In the genomic region with DNA sequence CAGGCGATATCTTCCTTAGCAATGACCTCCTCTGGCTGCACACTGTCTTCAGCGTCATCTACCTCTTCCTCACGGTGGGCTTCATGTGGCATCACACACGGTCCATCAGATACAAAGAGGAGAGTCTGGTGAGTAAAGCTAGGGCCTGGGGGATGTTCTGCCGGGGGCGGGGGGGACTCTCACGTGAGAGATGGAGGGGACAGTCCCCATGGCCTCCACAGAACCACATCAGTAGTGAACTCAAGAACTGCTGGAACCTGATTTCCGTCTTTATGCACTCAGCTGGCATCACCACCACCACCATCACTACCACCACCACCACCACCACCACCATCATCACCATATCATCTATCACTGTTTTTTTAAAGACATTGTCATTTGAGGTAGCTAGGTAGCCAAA, we compare ENCODE assay signal across 20 mouse cellular contexts. TPM values are rescaled to one million over a fixed set of nuclear protein-coding genes. Genes with fewer than 3 reads are reported as not detected.
DNase-seq lines count a peak whose midpoint lies in the region; ATAC-seq and TF ChIP-seq lines count a peak whose summit lies in the region.
"Had no signal": no experiment of that assay in that cellular context is flagged by ENCODE, and none has a peak within 500 bp of the region (broad histone marks: within the 10 kb centered on the region; RNA-seq: fewer than 3 reads in every experiment).

No protein-coding gene starts in this region.

- H3K79me2 ChIP-seq in CH12.LX (replicated peaks; ENCODE audit: control insufficient read depth, extremely low read depth, insufficient read depth, poor library complexity, severe bottlenecking) = no peaks in the 10 kb centered on the region

- ATAC-seq in liver, embryonic 13.5 days (ENCODE audit: low read depth) = no peak
- ATAC-seq in liver, embryonic 12.5 days = no peak
- no peak for ATAC-seq in megakaryocyte progenitor cell, adult 5-6 weeks (replicated peaks; ENCODE audit: poor library complexity)
- ATAC-seq: activated CD4-positive, CD25-positive, alpha-beta regulatory T cell, adult 4 months; forebrain, embryonic 14.5 days; forebrain, postnatal 0 days; hindbrain, postnatal 0 days had no signal

- no peak overlapping the region for H3K4me2 ChIP-seq in liver, embryonic 13.5 days
- H3K4me2 ChIP-seq in liver, embryonic 12.5 days = no peak overlapping the region
- H3K4me2 ChIP-seq in CH12.LX (ENCODE audit: insufficient read depth, low read depth, poor library complexity, severe bottlenecking) = no peak overlapping the region
- H3K4me2 ChIP-seq: embryonic facial prominence, embryonic 12.5 days; embryonic facial prominence, embryonic 15.5 days; heart, embryonic 11.5 days; heart, embryonic 15.5 days; hindbrain, embryonic 14.5 days had no signal

- peak overlapping the region; percentile 6; the same call in 1 of the 2 replicates for H3K27ac ChIP-seq in liver, embryonic 13.5 days
- no peak overlapping the region for H3K27ac ChIP-seq in liver, embryonic 12.5 days
- H3K27ac ChIP-seq in CH12.LX (ENCODE audit: insufficient read depth, low read depth) = no peak overlapping the region
- H3K27ac ChIP-seq: embryonic facial prominence, embryonic 12.5 days; embryonic facial prominence, embryonic 15.5 days; gastrocnemius, adult 2 months; heart, embryonic 15.5 days; hindbrain, embryonic 14.5 days; hindbrain, postnatal 0 days had no signal

- 76% methylated on average over 8 of the region's 8 CpGs for WGBS in liver, embryonic 13.5 days (ENCODE audit: insufficient replicate concordance)
- WGBS in liver, embryonic 12.5 days (ENCODE audit: insufficient replicate concordance) = 80% methylated on average over 8 of the region's 8 CpGs

- peaks cover 38% of the 10 kb centered on the region for H3K36me3 ChIP-seq in liver, embryonic 13.5 days
- peaks cover 48% of the 10 kb centered on the region for H3K36me3 ChIP-seq in liver, embryonic 12.5 days
- H3K36me3 ChIP-seq in CH12.LX (replicated peaks in 1 of 2; ENCODE audit: control insufficient read depth in 1 of 2, insufficient read depth in 1 of 2, low read length in 1 of 2) = peaks cover 0 to 42% of the 10 kb centered on the region in 2 experiments

- no peak overlapping the region for H3K4me3 ChIP-seq in liver, embryonic 13.5 days (replicated peaks)
- no peak overlapping the region for H3K4me3 ChIP-seq in liver, embryonic 12.5 days
- H3K4me3 ChIP-seq in CH12.LX (replicated peaks in 1 of 3; ENCODE audit: low read depth in 2 of 3, low read length in 2 of 3, poor library complexity in 1 of 3) = no peak overlapping the region
- H3K4me3 ChIP-seq: embryonic facial prominence, embryonic 12.5 days; embryonic facial prominence, embryonic 15.5 days; gastrocnemius, adult 2 months; heart, embryonic 15.5 days had no signal

- in situ Hi-C loops in CH12.LX (cut with MboI; ENCODE audit: low pct_ligation_motif_present, low pct_unique_long_range_greater_than_20kb, low sequenced_read_pairs) = no loop called here

- no peak for TF ChIP-seq RAD21 in CH12.LX (IDR thresholded peaks at IDR 0.05; ENCODE audit: low read depth, low read length)

- TF ChIP-seq EP300 in CH12.LX (IDR thresholded peaks at IDR 0.05; ENCODE audit: low read length) = no peak

- no peaks in the 10 kb centered on the region for H3K27me3 ChIP-seq in liver, embryonic 13.5 days
- no peaks in the 10 kb centered on the region for H3K27me3 ChIP-seq in liver, embryonic 12.5 days (replicated peaks)
- no peaks in the 10 kb centered on the region for H3K27me3 ChIP-seq in CH12.LX (replicated peaks)
- H3K27me3 ChIP-seq: embryonic facial prominence, embryonic 12.5 days; embryonic facial prominence, embryonic 15.5 days; heart, embryonic 15.5 days had no signal

- TF ChIP-seq CTCF in CH12.LX (conservative IDR thresholded peaks at IDR 0.05 in 1 of 2, IDR thresholded peaks at IDR 0.05 in 1 of 2; ENCODE audit: low read depth in 2 of 2, low read length in 2 of 2) = no peak

- no peaks in the 10 kb centered on the region for H3K9me3 ChIP-seq in liver, embryonic 13.5 days (replicated peaks)
- no peaks in the 10 kb centered on the region for H3K9me3 ChIP-seq in liver, embryonic 12.5 days (replicated peaks)
- no peaks in the 10 kb centered on the region for H3K9me3 ChIP-seq in CH12.LX (replicated peaks; ENCODE audit: low read length)
- H3K9me3 ChIP-seq: embryonic facial prominence, embryonic 12.5 days; embryonic facial prominence, embryonic 15.5 days; heart, embryonic 15.5 days had no signal

- dilution Hi-C loops in CH12.LX (cut with MboI; ENCODE audit: extremely low pct_ligation_motif_present, extremely low pct_unique_long_range_greater_than_20kb, low sequenced_read_pairs) = no loop called here

- no peak for DNase-seq in liver, embryonic 13.5 days
- DNase-seq in CD4-positive, CD25-positive, alpha-beta regulatory T cell, adult 2 months (ENCODE audit: low read depth, low spot score) = peak; percentile 42
- no peak for DNase-seq in CH12.LX (ENCODE audit: extremely low read depth)
- DNase-seq in heart, postnatal 10 days = no peak
- DNase-seq: cerebellum, adult 11 months; cerebellum, adult 2 months; cerebellum, adult 9-11 months; cerebellum, postnatal 25 days; forebrain, postnatal 0 days had no signal

- peaks cover 18% of the 10 kb centered on the region for H3K4me1 ChIP-seq in liver, embryonic 13.5 days (replicated peaks)
- H3K4me1 ChIP-seq in liver, embryonic 12.5 days = peaks cover 12% of the 10 kb centered on the region; the same call in 1 of the 2 replicates
- peaks cover 6 to 19% of the 10 kb centered on the region in 2 experiments; a peak in 3 of 4 replicates for H3K4me1 ChIP-seq in CH12.LX (ENCODE audit: control insufficient read depth in 1 of 2, insufficient read depth in 2 of 2)
- H3K4me1 ChIP-seq: heart, embryonic 15.5 days had no signal

- intact Hi-C loops in heart, postnatal 10 days (cut with DNase I) = no loop called here

- no peak for TF ChIP-seq POLR2A in CH12.LX (IDR thresholded peaks at IDR 0.05; ENCODE audit: low read depth, low read length)

- H3K9ac ChIP-seq in liver, embryonic 13.5 days = no peak overlapping the region
- H3K9ac ChIP-seq in liver, embryonic 12.5 days = no peak overlapping the region
- no peak overlapping the region for H3K9ac ChIP-seq in CH12.LX (ENCODE audit: insufficient read depth, low read depth)
- H3K9ac ChIP-seq: embryonic facial prominence, embryonic 12.5 days; embryonic facial prominence, embryonic 15.5 days; forebrain, postnatal 0 days; heart, embryonic 15.5 days; hindbrain, embryonic 14.5 days had no signal

TF ChIP-seq in CH12.LX, 34 proteins besides CTCF, POLR2A, EP300 and RAD21:
- TF ChIP-seq TCF12 (IDR thresholded peaks at IDR 0.05; ENCODE audit: low read depth, low read length) = no peak
- TF ChIP-seq BHLHE40 (IDR thresholded peaks at IDR 0.05; ENCODE audit: low read depth, low read length) = peak; percentile 70
- no peak for TF ChIP-seq MXI1 (IDR thresholded peaks at IDR 0.05; ENCODE audit: low read depth, low read length)

RNA-seq across cellular contexts. Expression of gene Tmem63a, which starts 14.3 kb away (rescaled TPM):
- 5.2 and 7.5 TPM in 2 replicates for polyA plus RNA-seq in liver, embryonic 13.5 days (2015; fragmentation: Nextera tagmentation; extraction: Ambion mirVana)
- 6.5 and 6.6 TPM in 2 replicates for polyA plus RNA-seq in liver, embryonic 12.5 days (2016; fragmentation: Nextera tagmentation; extraction: Ambion mirVana)
- 2.2 and 2.6 TPM in 2 replicates for total RNA-seq in CH12.LX (2012; rRNA removed)
- total RNA-seq in CH12.LX (2014; rRNA removed) = 0.89 and 1.1 TPM in 2 replicates
- 3.0 TPM in 2 replicates for polyA plus RNA-seq in CH12.LX (2012; ENCODE audit: insufficient read length, low read depth)
- 10 to 100 TPM; 15.1 to 18.5 TPM for total RNA-seq in heart, postnatal 10 days (2021)
- total RNA-seq in megakaryocyte progenitor cell, adult 5-6 weeks (2015) = 15.0 and 15.6 TPM in 2 replicates
- total RNA-seq in megakaryocyte progenitor cell, adult 5-6 weeks (2017) = 16.5 and 16.8 TPM in 2 replicates

RNA-seq across cellular contexts. Expression of gene Lefty1, which starts 21.6 kb away (rescaled TPM):
- 6.0 and 6.5 TPM in 2 replicates for polyA plus RNA-seq in liver, embryonic 13.5 days (2015; fragmentation: Nextera tagmentation; extraction: Ambion mirVana)
- 4.7 and 7.1 TPM in 2 replicates for polyA plus RNA-seq in liver, embryonic 12.5 days (2016; fragmentation: Nextera tagmentation; extraction: Ambion mirVana)
- total RNA-seq in CH12.LX (2012; rRNA removed) (0.17 TPM in 1 of 2 replicates, not detected in the other), CH12.LX (2014; rRNA removed) (0.14 TPM in 1 of 2 replicates, not detected in the other)
- polyA plus RNA-seq in CH12.LX (2012; ENCODE audit: insufficient read length, low read depth) = 0.15 TPM in 1 of 2 replicates, not detected in the other
- 1 to 10 TPM in 1 of 2 experiments, under 1 TPM in 1; 0.57 to 1.1 TPM for total RNA-seq in heart, postnatal 10 days (2021)
- total RNA-seq in megakaryocyte progenitor cell, adult 5-6 weeks (2015) = 0.90 and 1.7 TPM in 2 replicates
- 0.27 TPM in 1 of 2 replicates, not detected in the other for total RNA-seq in megakaryocyte progenitor cell, adult 5-6 weeks (2017)
- total RNA-seq: forebrain, postnatal 0 days; hindbrain, postnatal 0 days had no signal
- polyA plus RNA-seq: activated CD4-positive, CD25-positive, alpha-beta regulatory T cell, adult 4 months had no signal

RNA-seq across cellular contexts. Expression of gene Pycr2, which starts 52.3 kb away (rescaled TPM):
- 122 and 128 TPM in 2 replicates for polyA plus RNA-seq in liver, embryonic 13.5 days (2015; fragmentation: Nextera tagmentation; extraction: Ambion mirVana)
- 146 and 150 TPM in 2 replicates for polyA plus RNA-seq in liver, embryonic 12.5 days (2016; fragmentation: Nextera tagmentation; extraction: Ambion mirVana)
- total RNA-seq in CH12.LX (2012; rRNA removed) (131 and 158 TPM in 2 replicates), CH12.LX (2014; rRNA removed) (119 and 133 TPM in 2 replicates)
- polyA plus RNA-seq in CH12.LX (2012; ENCODE audit: insufficient read length, low read depth) = 73.0 and 82.3 TPM in 2 replicates
- total RNA-seq in heart, postnatal 10 days (2021) = 10 to 100 TPM; 16.7 to 17.4 TPM
- total RNA-seq in megakaryocyte progenitor cell, adult 5-6 weeks (2015) = 27.2 and 28.8 TPM in 2 replicates
- total RNA-seq in megakaryocyte progenitor cell, adult 5-6 weeks (2017) = 22.4 and 26.3 TPM in 2 replicates

Comparison
In these comparisons a context has a peak if more than half of its experiments do, and no peak if none do; other contexts are left out.
1. RNA of gene Tmem63a, which starts 14.3 kb away (total RNA-seq): 15.1 to 18.5 TPM in heart, postnatal 10 days and 15.0 to 16.8 TPM in megakaryocyte progenitor cell, adult 5-6 weeks; 0.89 to 2.6 TPM in CH12.LX; every median in the first group is over 4 times any median in the second.
2. RNA of gene Pycr2, which starts 52.3 kb away (total RNA-seq): 119 to 158 TPM in CH12.LX; 22.4 to 28.8 TPM in megakaryocyte progenitor cell, adult 5-6 weeks and 16.7 to 17.4 TPM in heart, postnatal 10 days; every median in the first group is over 4 times any median in the second.